Mouse (Mus musculus) spleen, adult 2 months (tissue): ENCODE data around the gene Rasgef1b. TPM values are rescaled to one million over a fixed set of nuclear protein-coding genes. Genes with fewer than 3 reads are reported as not detected.
A peak's percentile ranks its signal among the peaks of the same experiment; 100 is the strongest.

Experiments
- DNase-seq, 2 experiments: peaks; one replicate each; pipeline versions ENCODE4 v3.0.0 to v3.0.0-alpha.2; 2012 to 2021; ENCODE audit warnings: low spot score in 2 of 2, low read depth in 1 of 2
- H3K27ac ChIP-seq: fragments of 200-500 bp; 2 replicates; pipeline ENCODE4 v1.5.1; 2012; ENCODE audit warnings: low read length, inconsistent platforms; ENCODE audit not compliant: insufficient read depth
- H3K27me3 ChIP-seq: fragments of 200-500 bp; 2 replicates; pipeline ENCODE4 v1.6.1; 2012; ENCODE audit warnings: mild to moderate bottlenecking, moderate library complexity, low read length, inconsistent platforms; ENCODE audit not compliant: control insufficient read depth, insufficient read depth
- H3K36me3 ChIP-seq: fragments of 200-500 bp; 2 replicates; pipeline ENCODE4 v1.6.1; 2012; ENCODE audit warnings: mild to moderate bottlenecking, low read length, inconsistent platforms; ENCODE audit not compliant: control insufficient read depth, insufficient read depth
- H3K4me1 ChIP-seq: fragments of 200-500 bp; 2 replicates; pipeline ENCODE4 v1.6.1; 2011; ENCODE audit warnings: inconsistent platforms; ENCODE audit not compliant: control insufficient read depth, insufficient read depth, insufficient read length
- H3K4me3 ChIP-seq: fragments of 200-500 bp; 2 replicates; pipeline ENCODE4 v1.5.1; 2011; ENCODE audit warnings: mild to moderate bottlenecking, inconsistent platforms; ENCODE audit not compliant: insufficient read depth, insufficient read length; ENCODE audit errors: extremely low read depth
- CTCF ChIP-seq: fragments of 200-500 bp; IDR thresholded peaks from 2 replicates; pipeline ENCODE4 v1.5.1; 2011; ENCODE audit warnings: mild to moderate bottlenecking, inconsistent platforms; ENCODE audit not compliant: insufficient read depth, insufficient read length, insufficient replicate concordance; ENCODE audit errors: extremely low read depth
- POLR2A ChIP-seq: fragments of 200-500 bp; IDR thresholded peaks from 2 replicates; pipeline ENCODE4 v1.6.1; 2011; ENCODE audit warnings: low read depth, low read length, inconsistent platforms
- WGBS: fragments of 180-500 bp; shearing (Covaris S2); methylation state at CpG from one replicate; pipeline ENCODE4 v1.1.7; 2018; 5-methylcytosine and 5-hydroxymethylcytosine counted together
- polyA plus RNA-seq: library from polyadenylated mRNA; depleted of rRNA; stranded (reverse); fragments of >200 nt; gene quantifications from 2 replicates; pipeline ENCODE4 v1.2.3, GENCODE M21; 2012

Rasgef1b gene
- polyA plus RNA-seq, 1 experiment: 13.9 TPM

DNA sequence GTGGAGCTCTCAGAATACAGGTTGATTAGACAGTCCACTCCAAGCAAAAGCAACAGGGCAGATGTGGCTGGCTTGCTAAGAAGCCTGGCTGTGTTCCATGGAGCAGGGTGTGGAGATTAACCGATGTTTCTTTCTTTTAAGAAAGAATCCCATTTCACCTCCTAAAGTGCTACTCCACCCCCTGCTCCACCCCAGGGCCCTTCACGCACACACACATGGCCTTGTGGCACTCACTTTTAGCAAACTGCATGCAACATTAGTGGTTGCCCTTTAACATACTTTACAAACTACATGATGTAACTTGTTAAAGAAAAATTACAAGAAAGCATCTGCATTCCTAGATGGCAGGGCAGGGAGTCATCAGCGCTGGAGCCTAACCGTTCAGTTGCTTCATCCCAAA is 378.8 kb downstream of the Rasgef1b start:
- DNase-seq: no peak
- Histone ChIP-seq H3K36me3 (no peaks in the 10 kb centered on the region), H3K4me3 (no peak overlapping the region), H3K4me1 (peaks cover 3% of the 10 kb centered on the region; the same call in 1 of the 2 replicates), H3K27me3 (no peaks in the 10 kb centered on the region), H3K27ac (no peak overlapping the region)
- WGBS: 89% methylated on average over 4 of the region's 4 CpGs
- TF ChIP-seq POLR2A (no peak), CTCF (no peak)

DNA sequence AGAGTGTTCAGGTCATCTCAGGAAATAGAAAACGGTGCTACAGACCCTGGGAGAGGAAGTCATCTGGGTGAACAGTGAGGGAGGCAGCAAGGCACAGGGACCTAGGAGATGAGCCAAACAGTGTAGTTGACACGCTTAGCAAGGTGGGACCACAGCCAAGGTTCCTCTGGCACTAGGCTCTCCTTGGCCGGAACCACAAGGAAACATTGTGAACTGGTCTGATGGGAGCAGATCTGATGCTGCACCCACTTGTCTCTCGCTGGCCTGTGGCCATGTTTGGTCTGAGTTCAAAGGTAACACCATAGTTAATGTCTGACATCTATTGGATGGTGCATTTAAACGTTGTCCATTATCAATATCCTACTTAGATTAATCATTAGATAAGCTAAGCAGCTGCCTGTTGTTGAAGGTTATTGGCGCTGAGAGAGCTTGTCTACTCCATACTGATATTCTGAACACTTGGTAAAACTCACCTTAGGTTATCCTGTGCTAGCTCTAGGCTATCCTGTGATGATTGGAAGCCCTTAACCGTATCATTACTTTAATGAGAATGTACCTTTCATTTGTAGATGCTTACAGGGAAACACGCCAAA is 380.5 kb downstream of the Rasgef1b start:
- no peak overlapping the region for H3K27ac ChIP-seq
- H3K36me3 ChIP-seq: no peaks in the 10 kb centered on the region
- no peak overlapping the region for H3K4me3 ChIP-seq
- no peak for DNase-seq
- H3K4me1 ChIP-seq: peaks cover 3% of the 10 kb centered on the region; the same call in 1 of the 2 replicates
- no peak for TF ChIP-seq POLR2A
- TF ChIP-seq CTCF: no peak
- WGBS: 59% methylated on average over 8 of the region's 8 CpGs
- H3K27me3 ChIP-seq: no peaks in the 10 kb centered on the region

DNA sequence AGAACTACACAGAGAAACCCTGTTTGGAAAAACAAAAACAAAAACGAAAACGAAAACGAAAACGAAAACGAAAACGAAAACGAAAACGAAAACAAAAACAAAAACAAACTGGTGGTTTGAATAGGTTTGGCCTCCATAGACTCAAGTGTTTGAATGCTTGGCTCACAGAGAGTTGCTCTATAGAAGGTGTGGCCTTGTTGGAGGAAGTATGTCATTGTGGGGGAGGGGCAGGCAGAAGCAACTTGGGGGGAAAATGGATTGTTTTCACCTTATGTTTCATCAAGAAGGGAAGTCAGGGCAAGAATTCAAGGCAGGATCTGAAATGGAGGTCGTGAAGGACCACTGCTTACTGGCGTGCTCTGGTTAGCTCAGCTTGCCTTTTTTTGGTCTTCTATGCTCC is 386.3 kb downstream of the Rasgef1b start:
- WGBS: 95% methylated on average over 10 of the region's 10 CpGs
- TF ChIP-seq POLR2A (no peak), CTCF (no peak)
- H3K27me3 ChIP-seq: no peaks in the 10 kb centered on the region

DNA sequence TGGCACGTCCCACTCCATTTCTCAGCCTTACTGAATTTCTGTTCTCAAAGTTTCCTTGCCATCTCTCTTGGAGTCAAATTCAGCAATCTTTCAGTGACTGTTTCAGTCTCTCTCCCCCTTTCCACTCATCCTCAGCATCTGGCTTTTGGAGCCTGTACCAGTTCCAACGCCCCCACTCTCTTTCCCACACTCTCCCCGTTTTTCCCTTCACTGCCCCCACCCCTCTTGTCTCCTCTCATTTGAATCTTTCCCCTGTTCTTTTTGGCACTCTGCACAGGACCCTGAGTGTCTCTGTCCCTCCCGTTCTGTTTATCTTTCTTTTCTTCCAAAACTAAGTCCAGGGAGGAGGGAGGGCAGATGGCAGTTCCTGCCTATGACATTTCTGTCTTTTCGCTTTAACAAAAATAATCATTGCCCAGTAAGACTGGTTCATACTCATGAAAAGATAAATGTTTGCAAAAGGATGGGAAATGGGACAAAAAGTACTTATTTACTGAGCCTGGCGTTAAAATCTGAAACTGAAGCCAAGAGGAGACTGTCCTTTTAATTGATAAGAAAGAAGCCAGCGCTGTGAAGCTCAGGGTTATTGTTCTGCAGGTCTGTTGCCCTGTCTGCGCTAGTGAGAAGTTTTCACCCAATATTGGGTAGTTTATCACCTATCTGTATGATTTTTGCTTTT is 388.4 kb downstream of the Rasgef1b start:
- no peak overlapping the region for H3K4me3 ChIP-seq
- peak overlapping the region; percentile 31 for H3K27ac ChIP-seq
- no peaks in the 10 kb centered on the region for H3K36me3 ChIP-seq
- WGBS: 82% methylated on average over 8 of the region's 8 CpGs
- H3K27me3 ChIP-seq: no peaks in the 10 kb centered on the region
- peaks cover 4% of the 10 kb centered on the region; the same call in 1 of the 2 replicates for H3K4me1 ChIP-seq
- DNase-seq: no peak
- no peak for TF ChIP-seq CTCF
- TF ChIP-seq POLR2A: no peak

More for the DNA sequence above, 386.3 kb downstream of the Rasgef1b start:
- no peak overlapping the region for H3K27ac ChIP-seq
- no peak for DNase-seq
- peaks cover 2% of the 10 kb centered on the region; the same call in 1 of the 2 replicates for H3K4me1 ChIP-seq
- no peak overlapping the region for H3K4me3 ChIP-seq
- H3K36me3 ChIP-seq: no peaks in the 10 kb centered on the region

DNA sequence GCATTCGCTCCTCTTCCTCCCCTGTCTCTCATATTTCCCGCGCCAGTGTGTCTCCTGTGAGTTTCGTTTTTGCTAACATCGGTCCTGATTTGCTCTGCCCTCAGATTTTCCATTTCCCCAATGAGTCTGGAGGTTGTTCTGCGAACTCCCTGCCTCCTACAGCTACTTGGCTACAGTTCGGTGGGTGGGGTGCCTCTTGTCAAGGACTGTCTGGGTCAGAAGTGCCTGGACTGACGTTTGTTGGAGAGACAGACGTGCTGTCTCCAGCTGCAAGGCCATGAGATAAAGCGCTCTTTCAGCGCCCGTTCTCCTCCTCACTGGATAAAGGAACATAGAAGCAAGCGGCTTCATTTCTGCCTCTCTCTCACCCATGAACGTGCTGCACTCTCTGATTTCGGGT is 389.1 kb downstream of the Rasgef1b start:
- H3K27ac ChIP-seq: peak overlapping the region; percentile 31; the same call in 1 of the 2 replicates
- H3K4me3 ChIP-seq: peak overlapping the region; percentile 1; the same call in 1 of the 2 replicates
- DNase-seq: peak in 1 of 2 experiments; percentile 28
- TF ChIP-seq CTCF (no peak), POLR2A (no peak)
- 51% methylated on average over 15 of the region's 15 CpGs for WGBS
- no peaks in the 10 kb centered on the region for H3K36me3 ChIP-seq
- no peaks in the 10 kb centered on the region for H3K27me3 ChIP-seq
- H3K4me1 ChIP-seq: peaks cover 11% of the 10 kb centered on the region; the same call in 1 of the 2 replicates

DNA sequence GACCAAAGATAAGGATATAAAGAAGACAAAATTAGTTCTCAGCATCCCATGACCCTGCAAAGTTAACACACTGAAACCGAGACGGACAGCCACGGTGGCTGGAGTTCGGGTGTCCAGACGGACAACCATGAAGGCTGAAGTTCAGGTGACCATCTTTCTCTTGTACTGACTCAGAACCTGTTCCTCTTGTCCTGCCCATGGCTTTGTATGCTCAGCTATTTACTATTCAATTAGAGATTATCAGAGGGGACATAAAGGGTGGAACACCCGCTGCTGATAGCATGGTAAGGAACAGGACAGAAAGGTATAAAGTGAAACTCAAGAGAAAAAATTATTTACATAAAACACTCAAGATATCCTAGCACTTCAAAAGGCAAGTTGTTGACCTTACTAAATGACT is 390.0 kb downstream of the Rasgef1b start:
- no peak for DNase-seq
- Histone ChIP-seq H3K4me1 (peaks cover 18% of the 10 kb centered on the region; the same call in 1 of the 2 replicates), H3K27ac (no peak overlapping the region), H3K4me3 (no peak overlapping the region), H3K27me3 (no peaks in the 10 kb centered on the region), H3K36me3 (no peaks in the 10 kb centered on the region)
- TF ChIP-seq POLR2A: no peak
- no peak for TF ChIP-seq CTCF
- 96% methylated on average over 6 of the region's 6 CpGs for WGBS

DNA sequence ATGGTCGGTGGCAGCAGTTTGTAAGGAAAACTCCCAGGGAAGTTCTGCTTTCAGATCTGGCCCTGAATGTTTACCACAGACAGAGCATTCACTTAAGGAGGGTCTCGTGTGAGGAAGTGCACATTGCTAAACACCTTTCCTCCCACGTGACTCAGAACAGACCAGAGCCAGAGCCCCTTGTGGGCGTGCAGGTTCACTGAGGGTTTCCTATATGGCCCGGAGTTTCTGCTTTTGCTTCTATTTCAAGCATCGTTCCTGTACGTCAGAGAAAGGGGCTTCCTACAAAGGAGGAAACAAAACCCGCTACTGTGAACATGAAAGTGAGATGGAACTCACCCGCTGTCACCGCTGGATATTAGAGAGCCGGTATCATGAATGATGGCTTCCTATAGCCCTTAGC is 392.4 kb downstream of the Rasgef1b start:
- no peak for TF ChIP-seq CTCF
- peak; percentile 56 for TF ChIP-seq POLR2A
- H3K4me1 ChIP-seq: peaks cover 20% of the 10 kb centered on the region; the same call in 1 of the 2 replicates
- no peaks in the 10 kb centered on the region for H3K36me3 ChIP-seq
- peak overlapping the region; percentile 34 for H3K4me3 ChIP-seq
- peak; percentile 79 to 97 for DNase-seq
- peak overlapping the region; percentile 83 for H3K27ac ChIP-seq
- 4% methylated on average over 11 of the region's 11 CpGs for WGBS
- H3K27me3 ChIP-seq: no peaks in the 10 kb centered on the region
